Mouse (Mus musculus) activated CD4-positive, CD25-positive, alpha-beta regulatory T cell, adult 4 months (primary cell): ENCODE data around the gene Dcst2. TPM values are rescaled to one million over a fixed set of nuclear protein-coding genes. Genes with fewer than 3 reads are reported as not detected.

Source experiments
- ATAC-seq: one replicate; pipeline ENCODE4 v1.8.0; 2017
- polyA plus RNA-seq, 2 experiments: library from polyadenylated mRNA; unstranded; fragments of 100-300 nt; shearing (Covaris generic); gene quantifications; one replicate each; pipeline ENCODE4 v1.2.1; 2017

Gene Dcst2
- polyA plus RNA-seq, 2 experiments from 2014 or later, result 0.15 TPM; not detected in 1

DNA sequence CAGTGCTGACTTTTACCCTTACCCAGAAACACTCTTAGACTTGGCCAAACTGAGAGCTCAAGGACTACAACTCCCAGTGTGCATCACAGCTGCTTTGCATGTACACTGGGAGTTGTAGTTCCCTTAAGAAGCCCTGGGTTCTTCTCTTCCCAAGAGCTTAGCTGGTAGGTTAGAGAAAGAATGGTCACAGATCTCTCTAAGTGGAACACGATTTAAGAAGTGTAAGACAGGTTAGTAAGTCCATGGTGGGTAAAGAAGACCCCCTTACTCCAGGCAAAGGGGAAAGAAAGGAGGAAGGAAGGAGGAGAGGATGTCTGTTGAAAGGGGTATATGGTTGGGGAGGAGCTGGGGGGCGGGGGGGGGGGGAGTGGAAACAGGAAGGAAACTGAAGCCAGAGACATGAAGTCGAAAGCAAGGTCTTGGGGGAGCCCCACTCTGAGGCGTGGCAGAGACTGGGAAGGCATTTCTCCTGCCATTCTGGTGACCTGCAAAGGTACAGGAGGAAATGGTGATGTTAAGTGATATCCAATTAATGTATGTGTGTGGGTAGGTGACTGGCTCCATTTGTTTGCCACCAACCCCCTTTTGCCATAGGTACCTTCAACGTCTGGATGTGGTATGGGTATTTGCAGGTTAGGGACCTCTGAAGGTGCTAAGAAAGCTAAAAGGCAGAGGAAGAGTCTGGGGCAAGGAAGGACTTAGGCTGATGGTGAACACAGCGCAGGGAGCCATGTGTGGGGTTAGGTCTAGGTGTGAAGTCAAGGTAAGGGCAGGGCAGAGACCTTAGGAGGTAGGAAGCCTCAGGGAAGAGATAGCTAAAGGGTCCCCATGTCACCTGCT is 27.3 kb downstream of the Dcst2 start:
- ATAC-seq, result peak; percentile 30

DNA sequence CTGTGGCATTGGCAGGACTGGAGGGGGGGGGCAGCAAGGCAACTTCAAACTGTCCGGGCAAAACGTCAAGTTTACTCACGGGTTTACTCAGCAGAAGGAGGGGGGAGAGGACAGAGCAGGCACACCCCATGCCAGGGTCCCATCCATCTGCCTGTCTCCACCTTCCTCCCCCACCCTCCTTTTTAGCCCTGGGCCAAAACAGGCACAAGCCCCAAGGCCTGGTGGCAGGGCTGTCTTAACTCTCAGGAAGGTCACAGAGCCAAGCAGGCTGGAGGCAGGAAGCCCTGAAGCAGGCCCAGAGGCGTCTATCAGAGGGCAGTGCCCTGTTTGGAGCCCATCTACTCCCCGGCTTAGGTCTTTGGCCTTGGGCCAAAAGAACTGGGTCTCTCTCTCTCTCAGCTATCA is 28.3 kb downstream of the Dcst2 start:
- ATAC-seq, result no peak

DNA sequence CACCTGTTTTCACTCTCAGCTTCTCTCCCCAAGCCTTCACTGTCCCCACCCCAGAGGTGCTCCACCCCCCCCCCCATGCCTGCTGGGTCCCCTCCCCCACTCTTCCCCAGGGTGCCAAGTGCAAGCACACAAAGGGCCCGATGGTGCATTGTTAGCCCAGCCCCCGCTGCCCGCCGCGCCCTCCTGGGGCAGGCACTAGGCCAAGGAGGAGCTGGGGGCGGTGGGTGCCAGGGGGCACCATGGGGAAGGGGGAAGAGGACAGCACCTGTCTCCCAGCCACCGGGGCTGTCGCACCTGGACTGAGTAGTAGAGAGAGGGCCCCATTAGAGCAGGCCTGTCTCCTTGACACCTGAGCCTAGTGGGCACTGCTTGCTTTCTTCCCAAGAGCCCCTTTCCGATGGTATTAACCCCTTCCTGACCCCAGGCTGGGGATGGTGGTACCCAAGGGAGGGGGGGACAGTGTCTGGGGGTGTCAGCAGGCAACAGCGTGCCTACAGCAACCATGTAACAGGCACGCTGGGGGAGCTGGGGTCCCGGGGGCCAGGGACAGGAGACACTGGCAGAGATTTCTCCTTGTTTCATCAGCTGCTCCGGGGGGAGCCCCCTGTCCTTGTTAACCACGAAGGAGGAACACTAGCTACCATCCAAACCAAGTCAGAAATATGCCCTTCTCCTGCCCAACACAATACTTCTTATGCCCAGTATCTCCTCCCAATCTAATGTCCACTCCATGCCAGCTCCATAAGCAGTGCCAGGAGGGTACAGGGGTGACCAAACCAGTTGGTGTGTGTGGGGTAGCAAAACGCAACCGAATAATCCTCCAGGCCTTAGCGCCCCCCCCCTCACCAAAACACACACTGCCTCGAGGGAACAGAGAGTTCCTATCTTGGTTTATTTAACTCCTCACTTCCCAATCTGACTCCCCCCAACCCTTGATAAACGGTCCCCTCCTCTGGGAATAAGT is 29.2 kb downstream of the Dcst2 start:
- ATAC-seq, result no peak

DNA sequence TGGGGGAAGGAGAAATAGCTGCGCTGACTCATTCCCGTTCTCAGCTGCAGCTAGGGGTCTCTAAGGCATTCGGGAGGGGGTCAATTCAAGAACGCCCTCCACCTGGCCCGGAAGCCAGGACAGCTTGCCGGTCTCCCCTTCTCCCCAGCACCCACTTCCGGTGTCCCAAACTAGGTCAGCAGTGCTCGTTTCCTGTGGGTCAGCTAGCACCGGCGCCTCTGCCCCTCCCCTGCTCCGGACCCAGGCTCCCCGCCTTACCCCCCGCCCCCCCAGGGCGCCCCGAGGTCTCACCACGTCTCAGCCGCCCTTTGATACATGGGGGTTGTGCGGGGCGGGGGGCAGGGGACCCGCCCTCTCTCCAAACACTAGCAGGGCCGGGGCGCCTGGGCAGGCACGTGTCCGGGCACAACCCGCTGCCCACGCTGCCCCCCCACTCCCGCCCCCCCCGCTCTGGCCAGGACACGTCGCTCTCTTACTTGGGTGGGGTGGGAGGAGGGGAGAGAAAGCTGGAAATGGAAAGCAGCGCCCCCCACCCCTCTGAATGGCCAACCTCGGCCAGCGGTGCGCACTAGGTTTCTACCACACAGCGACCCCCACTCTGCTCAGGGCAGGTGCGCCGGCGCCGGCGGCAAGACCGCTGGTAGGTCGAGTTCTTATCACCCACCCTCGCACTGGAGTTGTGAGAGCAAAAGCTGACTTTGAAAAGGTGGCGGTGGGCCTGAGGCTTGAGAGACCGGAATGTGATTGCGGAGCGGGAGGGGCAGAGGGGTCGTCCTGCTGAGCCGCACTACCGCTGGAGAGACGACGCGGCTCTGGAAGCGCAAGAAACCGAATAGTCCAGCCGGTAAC is 30.1 kb downstream of the Dcst2 start:
- no peak for ATAC-seq

DNA sequence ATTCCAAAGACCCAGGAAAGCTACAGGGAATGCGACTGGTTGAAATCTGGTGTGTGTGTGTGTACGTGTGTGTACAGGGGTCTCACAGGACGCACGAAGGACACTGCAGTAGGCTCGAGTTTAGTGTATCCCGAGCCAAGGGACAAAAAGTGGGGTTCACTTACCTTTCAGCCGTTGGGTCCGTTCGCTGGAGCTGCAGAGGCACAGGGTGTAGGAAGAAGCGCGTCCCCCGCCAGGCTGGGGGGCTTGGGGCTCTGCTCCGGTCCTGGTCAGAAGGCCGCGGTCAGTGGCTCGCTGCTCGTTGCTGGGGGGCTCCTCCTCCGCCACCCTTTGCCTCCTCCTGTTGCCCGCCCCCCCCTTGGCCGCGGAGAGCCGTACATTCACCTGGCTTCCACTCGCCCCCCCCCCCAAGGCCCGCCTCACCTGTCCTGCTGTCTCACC is 31.1 kb downstream of the Dcst2 start:
- ATAC-seq, result no peak

DNA sequence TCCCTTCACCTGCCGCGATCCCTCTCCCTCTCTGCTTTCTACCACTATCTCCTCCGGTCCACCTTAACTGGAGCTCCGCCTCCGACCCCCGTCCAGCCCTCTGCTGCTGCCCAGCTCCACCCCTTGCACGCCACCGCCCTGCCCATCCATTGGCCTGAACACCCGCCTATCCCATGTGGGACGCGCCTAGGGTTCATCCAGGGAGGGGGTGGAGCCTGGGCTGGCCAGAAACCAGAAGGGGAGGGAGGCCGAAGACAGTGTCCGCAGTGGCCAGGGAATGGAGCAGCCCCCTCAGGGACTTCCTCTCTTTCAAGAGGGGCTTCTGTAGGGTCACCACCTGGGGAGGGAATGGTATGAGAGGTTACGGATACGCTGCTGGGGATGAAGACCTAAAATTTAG is 31.8 kb downstream of the Dcst2 start:
- ATAC-seq, result peak; percentile 79

DNA sequence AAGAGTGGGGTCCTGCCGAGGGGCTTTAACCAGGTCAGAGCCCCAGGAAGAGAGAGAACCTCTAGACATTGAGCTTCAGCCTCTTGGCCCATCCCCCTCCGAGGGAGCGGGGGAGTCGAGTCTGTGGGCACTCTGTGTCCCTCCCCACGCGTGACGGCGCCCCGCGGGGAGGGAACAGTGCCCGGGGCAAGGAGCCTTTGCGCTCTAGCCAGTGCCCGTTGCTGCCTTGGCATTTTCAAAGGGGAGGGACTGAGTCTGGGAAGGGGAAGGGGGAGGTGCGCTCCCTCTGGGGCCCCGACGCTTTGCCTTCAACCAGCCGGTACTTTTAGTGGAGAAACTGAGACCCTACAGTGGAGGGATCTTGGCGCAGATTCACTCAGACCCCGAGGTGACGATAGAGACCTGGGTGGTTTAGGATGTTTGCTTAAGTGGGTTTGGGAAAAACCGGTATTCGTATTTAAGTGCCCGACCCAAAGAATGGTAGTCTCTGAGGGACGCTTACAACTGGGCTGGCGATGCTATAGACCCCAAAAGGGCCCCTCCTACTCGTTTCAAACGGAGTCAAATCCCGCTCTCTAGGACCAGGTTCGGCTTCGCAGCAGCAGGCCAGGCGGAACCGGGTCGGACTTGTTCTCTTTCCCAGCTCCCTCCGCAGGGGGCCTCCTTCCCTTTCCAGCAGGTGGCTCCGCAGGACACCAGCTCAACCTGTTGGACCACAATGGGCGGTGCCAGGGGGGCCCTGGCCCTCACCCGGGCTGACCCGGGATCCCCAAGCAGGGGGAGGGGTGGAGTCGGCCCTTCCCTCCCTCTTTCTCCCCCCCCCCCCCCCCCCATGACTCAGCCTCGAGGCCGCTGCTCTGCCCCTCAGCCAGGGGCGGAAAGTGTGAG is 32.5 kb downstream of the Dcst2 start, which contains the start of gene Zbtb7b:
Zbtb7b (minus strand) TSS at position 771 of the 888 bp plus-strand sequence.
- ATAC-seq, result peak; percentile 8

DNA sequence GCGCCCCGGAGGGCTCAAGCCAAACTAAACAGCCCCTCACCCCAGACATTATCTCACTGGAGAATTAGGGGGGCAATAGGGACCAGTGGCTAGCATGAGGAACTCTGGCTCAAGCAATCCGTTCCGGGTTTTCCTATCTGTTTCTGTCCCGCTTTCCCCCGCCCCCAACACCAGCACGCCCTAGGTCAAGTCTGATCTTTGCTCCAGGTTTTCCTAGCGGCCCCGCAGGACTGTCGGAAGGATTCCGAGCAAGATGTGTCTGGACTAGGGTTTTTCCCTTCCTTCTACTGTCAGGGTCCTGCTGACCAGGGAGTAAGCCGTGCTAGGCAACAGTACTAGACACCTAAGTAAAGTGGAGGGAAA is 33.1 kb downstream of the Dcst2 start:
- no peak for ATAC-seq

DNA sequence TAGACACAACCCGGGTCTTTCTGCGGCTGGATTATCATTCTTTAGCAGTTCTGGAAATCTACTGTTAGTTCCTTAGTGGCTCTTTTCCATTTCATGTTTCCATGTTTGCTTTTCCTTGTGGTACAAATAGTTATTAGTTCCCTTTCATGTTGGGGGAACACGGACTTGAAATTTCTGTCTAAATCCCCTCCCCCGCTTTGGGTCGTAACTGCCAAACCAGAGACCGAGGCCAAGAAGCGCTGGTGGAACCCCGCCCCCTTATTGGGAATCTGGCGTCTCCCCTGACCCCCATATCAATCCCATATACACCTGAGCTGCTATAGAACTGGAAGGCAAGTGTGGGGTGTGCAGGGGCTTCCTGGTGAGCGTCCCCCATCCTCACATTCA is 33.6 kb downstream of the Dcst2 start:
- ATAC-seq, result no peak

DNA sequence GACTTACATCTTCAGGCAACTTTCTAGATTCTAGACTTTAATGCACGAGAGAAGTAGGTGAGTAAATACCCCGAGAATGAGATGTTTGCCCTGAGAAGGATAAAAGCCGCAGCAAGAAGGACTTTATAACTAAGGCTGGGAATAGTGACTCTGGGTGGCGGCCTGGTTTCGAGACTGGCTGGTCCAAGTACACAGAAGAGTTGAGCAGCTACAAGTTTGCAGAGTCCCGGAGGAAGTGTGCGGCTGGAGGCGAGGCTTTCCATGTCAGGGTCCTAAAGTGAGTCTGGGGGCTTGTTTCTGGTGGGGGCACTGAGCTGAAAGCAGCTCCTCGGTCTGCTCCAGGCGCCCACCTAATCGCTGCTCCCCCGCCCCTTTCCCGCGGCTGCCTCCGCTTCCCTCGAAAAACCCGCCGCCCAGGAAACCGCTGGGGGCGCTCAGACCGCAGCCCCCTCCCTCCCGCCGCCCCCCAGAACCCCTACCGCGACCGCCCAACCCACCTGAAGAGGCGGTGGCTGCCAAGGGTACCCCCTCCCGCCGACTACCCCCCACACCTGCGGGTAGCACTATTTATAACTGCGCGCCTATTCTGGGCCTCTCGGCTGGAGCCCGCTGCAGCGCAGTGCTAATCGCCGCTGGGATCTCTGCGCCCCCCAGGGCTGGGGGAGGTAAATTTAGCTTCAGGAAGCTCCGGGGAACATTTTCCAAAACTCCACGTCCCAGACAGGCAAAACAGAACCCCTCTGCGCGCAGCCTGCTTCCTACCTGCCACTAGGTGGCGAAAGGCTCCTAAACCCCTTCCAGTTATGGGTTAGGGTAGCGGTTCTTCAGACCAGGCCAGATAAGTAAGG is 34.3 kb downstream of the Dcst2 start:
- ATAC-seq, result no peak

DNA sequence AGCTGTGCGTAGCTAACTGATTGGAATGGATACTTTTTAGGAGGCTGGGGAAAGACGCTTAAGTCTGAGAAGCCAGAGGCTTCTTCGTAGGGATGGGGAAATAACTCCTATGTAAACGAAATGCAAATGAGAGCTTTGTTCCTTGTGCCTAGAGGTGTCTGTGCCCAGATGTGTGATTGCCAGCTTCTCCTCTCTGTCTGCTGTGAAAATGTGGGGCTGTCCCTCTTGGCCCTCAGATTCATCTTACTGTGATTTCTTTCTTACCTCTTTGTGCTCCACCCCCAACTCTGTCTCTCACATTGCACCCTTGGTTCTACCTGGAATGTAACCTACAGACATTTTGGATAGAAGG is 34.9 kb downstream of the Dcst2 start:
- ATAC-seq, result no peak

DNA sequence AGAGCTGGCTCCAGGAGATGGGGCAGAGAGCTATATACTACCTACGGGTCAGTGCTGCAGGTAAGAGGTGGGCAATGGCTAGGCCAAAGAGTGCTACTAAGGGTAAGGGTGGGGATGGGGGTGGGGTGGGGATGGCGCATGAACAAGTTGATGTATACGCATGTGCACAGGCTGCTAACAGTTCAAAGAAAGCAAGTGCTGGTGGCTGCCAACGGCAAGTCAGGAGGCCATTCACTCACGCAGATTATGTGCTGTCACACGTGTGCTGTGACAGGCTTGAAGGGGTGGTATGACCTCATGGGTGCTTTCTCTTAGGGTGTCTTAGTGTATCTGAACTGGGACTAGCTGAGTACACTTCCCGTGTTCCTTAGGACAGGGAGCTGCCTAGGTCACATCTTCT is 39.6 kb downstream of the Dcst2 start:
- ATAC-seq, result no peak

DNA sequence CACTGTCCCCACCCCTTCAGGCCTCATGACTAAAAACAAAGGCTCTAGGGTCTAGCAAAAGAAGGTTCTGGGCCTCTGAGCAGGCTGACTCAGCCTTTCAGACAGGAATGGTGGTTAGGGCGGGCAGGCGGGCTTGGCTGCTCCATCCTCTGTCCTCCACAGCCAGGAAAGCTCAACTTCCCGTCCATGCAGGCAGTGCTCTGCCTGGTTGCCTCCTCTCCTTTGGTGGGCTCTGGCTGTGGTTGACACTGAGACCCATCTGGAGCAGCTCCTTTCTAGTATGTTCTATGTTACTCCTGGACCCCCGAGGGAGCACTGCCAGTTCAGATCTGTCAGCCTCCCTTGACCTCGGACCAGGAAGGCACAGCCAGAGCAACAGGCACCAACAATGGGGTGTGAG is 40.9 kb downstream of the Dcst2 start, which contains the start of gene Lenep:
Lenep (minus strand) TSS at position 101 of the 400 bp plus-strand sequence.
- no peak for ATAC-seq

DNA sequence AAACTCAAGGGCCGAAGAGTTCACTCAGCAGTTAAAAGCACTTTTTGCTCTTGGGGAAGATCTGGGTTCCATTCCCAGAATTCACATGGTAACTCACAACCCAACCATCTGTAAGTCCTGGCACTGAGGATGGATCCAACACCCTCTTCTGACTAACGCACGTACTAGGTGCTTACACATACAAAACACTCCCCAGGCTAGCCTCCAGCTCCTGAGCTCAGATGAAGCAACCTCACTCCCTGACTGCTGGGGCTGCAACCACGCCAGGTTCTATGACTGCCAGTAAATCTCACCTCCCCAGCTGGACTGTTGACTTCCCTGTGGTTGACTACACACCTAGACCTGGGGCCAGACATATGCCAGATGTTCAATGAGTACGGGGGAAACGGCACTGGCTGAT is 45.1 kb downstream of the Dcst2 start:
- no peak for ATAC-seq

DNA sequence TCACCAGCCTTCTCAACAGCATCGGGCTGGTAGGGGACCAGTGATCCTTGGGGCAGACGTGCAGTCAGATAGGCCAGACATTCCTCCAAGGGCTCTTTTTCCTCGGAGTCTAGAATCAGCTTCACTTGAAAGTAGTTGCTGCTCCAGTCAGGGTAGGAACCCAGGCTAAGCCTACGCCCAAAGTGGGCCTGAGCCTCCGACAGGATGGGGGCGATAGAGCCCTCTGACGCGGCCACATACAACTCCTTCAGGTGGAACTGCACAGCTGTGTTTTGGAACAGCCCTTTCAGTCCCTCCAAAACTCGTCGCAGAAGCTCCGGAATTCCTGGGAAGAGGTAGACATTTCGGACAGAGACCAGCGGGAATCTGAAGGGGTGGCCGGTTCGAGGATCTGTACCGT is 46.7 kb downstream of the Dcst2 start:
- no peak for ATAC-seq

DNA sequence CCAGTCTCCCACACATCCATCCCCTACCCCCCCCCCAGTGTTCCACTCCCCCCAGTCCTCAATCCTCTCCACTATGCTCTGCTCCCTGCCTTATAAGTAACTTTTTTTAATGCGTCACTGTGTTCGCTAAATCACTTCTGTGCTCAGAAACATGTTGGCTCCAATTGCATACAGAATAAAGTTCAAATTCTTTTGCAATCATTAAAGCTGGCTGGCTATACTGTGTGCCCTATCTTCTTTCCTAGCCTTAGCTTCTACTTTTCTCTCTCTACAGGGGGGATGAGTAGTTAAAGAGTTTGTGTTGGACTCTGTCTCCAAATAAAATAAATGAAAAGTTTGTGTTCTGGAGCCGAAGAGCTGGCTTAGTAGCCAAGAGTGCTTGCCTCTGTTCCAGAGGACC is 47.9 kb downstream of the Dcst2 start:
- no peak for ATAC-seq

DNA sequence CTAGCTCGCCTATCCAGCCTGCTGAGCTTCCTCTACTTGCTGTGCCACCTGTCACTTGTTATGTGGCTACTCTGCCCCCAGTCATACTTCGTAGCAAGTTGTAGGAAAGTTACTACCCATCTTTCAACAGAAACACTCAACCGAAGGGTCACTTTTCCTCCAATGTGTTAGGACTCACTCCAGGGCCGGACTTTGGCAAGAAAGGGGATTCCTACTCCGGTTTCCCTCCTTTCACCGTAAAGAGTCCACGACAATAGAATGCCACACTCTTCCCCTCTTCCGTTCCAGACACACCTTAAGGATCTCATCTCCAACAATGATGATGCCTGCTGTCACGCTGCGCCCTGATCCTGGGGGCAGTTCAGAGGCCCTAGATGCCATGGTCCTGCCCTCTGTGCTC is 49.1 kb downstream of the Dcst2 start:
- no peak for ATAC-seq

DNA sequence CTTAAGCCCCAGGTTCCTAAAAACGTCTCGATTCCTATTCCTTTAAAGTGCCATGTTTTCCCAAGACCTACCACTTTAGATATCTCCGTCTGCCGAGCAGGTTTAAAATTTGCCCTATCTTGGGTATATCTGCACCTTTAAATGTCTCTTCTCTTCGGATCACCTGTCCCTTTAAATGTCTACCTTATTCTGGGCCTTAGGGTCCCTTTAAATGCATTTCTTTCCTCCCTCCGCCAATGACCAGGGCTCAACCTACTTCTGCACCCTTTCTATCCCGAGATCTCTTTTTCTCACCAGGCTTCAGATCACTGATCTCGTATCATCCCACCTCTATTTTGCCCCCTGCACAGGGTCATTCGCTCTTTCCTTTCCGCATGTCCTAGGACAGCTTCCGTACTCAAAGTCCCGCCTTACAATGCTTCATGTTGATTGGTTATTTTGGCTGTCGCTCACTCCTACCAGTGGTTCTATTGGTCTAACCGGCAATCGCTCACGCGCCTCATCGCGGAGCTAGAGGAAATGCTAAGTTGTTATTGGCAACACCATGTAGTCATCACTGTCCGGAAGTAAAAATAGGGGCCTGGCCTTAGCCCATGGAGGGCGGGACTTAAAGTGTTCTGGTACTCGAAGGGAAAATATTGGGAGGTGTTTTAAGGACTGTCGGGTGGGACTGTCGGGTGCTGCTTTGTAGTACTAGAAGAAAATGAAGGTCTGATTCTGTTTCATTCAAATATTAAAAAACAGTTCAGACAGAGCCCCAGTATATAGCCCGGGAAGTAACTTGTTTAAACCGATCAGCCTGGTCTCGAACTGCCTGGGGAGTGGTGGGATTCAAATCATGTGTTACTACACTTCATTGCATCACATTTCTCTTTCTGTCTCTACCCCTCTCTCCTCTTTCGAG is 50.0 kb downstream of the Dcst2 start, which contains the start of gene Flad1:
Flad1 (minus strand) TSS at position 381 of the 904 bp plus-strand sequence.
- peak; percentile 100 for ATAC-seq

DNA sequence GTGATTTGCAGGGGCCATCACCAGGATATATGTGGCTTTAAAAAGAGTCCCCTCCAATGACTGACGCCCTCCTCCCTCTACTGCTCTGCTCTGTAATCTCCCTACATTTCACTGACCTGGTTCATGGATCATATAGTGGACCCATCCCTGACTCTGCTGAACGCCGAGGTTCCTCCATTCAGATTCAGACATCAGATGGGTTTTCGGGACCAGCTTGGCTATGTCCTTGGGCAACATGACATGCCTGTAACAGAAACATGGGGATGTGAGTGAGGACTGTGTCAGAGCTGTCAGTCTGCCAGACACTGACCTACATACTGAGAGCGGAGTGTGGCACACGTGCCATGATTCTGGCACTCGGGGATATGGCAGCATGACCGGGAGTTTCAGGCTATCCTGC is 54.4 kb downstream of the Dcst2 start:
- no peak for ATAC-seq
